Mouse (Mus musculus) forebrain, embryonic 16.5 days (tissue): Measurements from ENCODE around the gene Adam3. TPM values are rescaled to one million over a fixed set of nuclear protein-coding genes. Genes with fewer than 3 reads are reported as not detected.

ENCODE experiments used
- ATAC-seq: fragments of 200-750 bp; cut with Nextera tagmentation; 2 replicates; pipeline ENCODE4 v1.8.0; 2017; ENCODE audit warnings: mild to moderate bottlenecking, moderate library complexity
- H3K27ac ChIP-seq: fragments of 300-500 bp; sonication (generic); 2 replicates; pipeline ENCODE4 v1.5.1; 2014; ENCODE audit warnings: low read length, control low read depth
- H3K27me3 ChIP-seq: fragments of 300-500 bp; sonication (generic); replicated peaks from 2 replicates; pipeline ENCODE4 v1.6.1; 2014; ENCODE audit warnings: low read length; ENCODE audit not compliant: control insufficient read depth, insufficient read depth
- H3K36me3 ChIP-seq: fragments of 300-500 bp; sonication (generic); 2 replicates; pipeline ENCODE4 v1.6.1; 2014; ENCODE audit not compliant: control insufficient read depth, insufficient read depth
- H3K4me1 ChIP-seq: fragments of 300-500 bp; sonication (generic); replicated peaks from 2 replicates; pipeline ENCODE4 v1.6.1; 2014; ENCODE audit warnings: low read length; ENCODE audit not compliant: control insufficient read depth, insufficient read depth
- H3K4me2 ChIP-seq: fragments of 300-500 bp; sonication (generic); 2 replicates; pipeline ENCODE4 v1.6.1; 2014; ENCODE audit warnings: mild to moderate bottlenecking, low read length, control low read depth
- H3K4me3 ChIP-seq: fragments of 300-500 bp; sonication (generic); replicated peaks from 2 replicates; pipeline ENCODE4 v1.5.1; 2014; ENCODE audit warnings: mild to moderate bottlenecking, low read length, control low read depth
- H3K9ac ChIP-seq: fragments of 300-500 bp; sonication (generic); replicated peaks from 2 replicates; pipeline ENCODE4 v1.6.1; 2014; ENCODE audit warnings: low read depth, low read length, control low read depth
- H3K9me3 ChIP-seq: fragments of 300-500 bp; sonication (generic); 2 replicates; pipeline ENCODE4 v1.6.1; 2016; ENCODE audit warnings: low read length; ENCODE audit not compliant: control insufficient read depth
- WGBS: fragments of 180-500 bp; shearing (Covaris S2); extraction: QIAGEN DNeasy Blood & Tissue Kit; methylation state at CpG from one replicate; pipeline ENCODE4 v1.1.7; 2014; 5-methylcytosine and 5-hydroxymethylcytosine counted together
- polyA plus RNA-seq: library from polyadenylated mRNA; unstranded; fragments of >200 nt; fragmentation: Nextera tagmentation; extraction: Ambion mirVana; gene quantifications from 2 replicates; pipeline ENCODE4 v1.2.1, GENCODE M21; 2015

Adam3 gene
- polyA plus RNA-seq: not detected in 2 replicates

GRCm38 (mm10) chr8:24725630-24726029 is at the start of gene Adam3:
Gene Adam3 (minus strand): TSS chr8:24725852.
- Histone ChIP-seq H3K27ac (no peak within 1 kb of the TSS), H3K9me3 (no peaks in the 10 kb centered on the region), H3K36me3 (no peaks in the 10 kb centered on the region), H3K4me1 (no peaks in the 10 kb centered on the region), H3K27me3 (no peaks in the 10 kb centered on the region), H3K4me3 (no peak within 1 kb of the TSS), H3K9ac (no peak within 1 kb of the TSS), H3K4me2 (no peak within 1 kb of the TSS)
- 72% methylated on average over 11 of the region's 11 CpGs for WGBS
- ATAC-seq: no peak

- no peaks in the 10 kb centered on the region for H3K4me1 ChIP-seq
- 75% methylated on average over 16 of the region's 16 CpGs for WGBS
- no peak overlapping the region for H3K4me2 ChIP-seq
- no peak overlapping the region for H3K4me3 ChIP-seq
- H3K9ac ChIP-seq: no peak overlapping the region
- H3K27me3 ChIP-seq: no peaks in the 10 kb centered on the region
- H3K9me3 ChIP-seq: no peaks in the 10 kb centered on the region
- H3K36me3 ChIP-seq: no peaks in the 10 kb centered on the region
- no peak for ATAC-seq
- H3K27ac ChIP-seq: no peak overlapping the region
Observed at GRCm38 (mm10) chr8:24724886-24725626, 596 bp downstream of the Adam3 start.

Other genes with a start within 250 kb of the Adam3 start
- gene Adam5, start 98.5 kb upstream of the Adam3 start, polyA plus RNA-seq: 0.17 and 0.33 TPM in 2 replicates